Mouse (Mus musculus) heart, embryonic 16.5 days (tissue): ENCODE measurements around the gene Dhrs7b. TPM values are rescaled to one million over a fixed set of nuclear protein-coding genes. Genes with fewer than 3 reads are reported as not detected.

ENCODE experiments used
- ATAC-seq: fragments of 200-750 bp; cut with Nextera tagmentation; replicated peaks from 2 replicates; pipeline ENCODE4 v1.8.0; 2017; ENCODE audit warnings: moderate number of reproducible peaks; ENCODE audit not compliant: insufficient read depth, low FRiP score; ENCODE audit errors: extremely low read depth
- H3K27ac ChIP-seq: fragments of 300-500 bp; sonication (generic); 2 replicates; pipeline ENCODE4 v1.5.1; 2014; ENCODE audit warnings: mild to moderate bottlenecking, low read length, control low read depth, moderate library complexity
- H3K27me3 ChIP-seq: fragments of 300-500 bp; sonication (generic); 2 replicates; pipeline ENCODE4 v1.6.1; 2014; ENCODE audit warnings: low read length, mixed read lengths; ENCODE audit not compliant: control insufficient read depth, insufficient read depth
- H3K36me3 ChIP-seq: fragments of 300-500 bp; sonication (generic); 2 replicates; pipeline ENCODE4 v1.6.1; 2014; ENCODE audit not compliant: control insufficient read depth, insufficient read depth
- H3K4me1 ChIP-seq: fragments of 300-500 bp; sonication (generic); 2 replicates; pipeline ENCODE4 v1.6.1; 2014; ENCODE audit warnings: low read length, mixed read lengths; ENCODE audit not compliant: control insufficient read depth, insufficient read depth
- H3K4me2 ChIP-seq: fragments of 300-500 bp; sonication (generic); 2 replicates; pipeline ENCODE4 v1.6.1; 2014; ENCODE audit warnings: low read depth, mild to moderate bottlenecking, control low read depth, low read length
- H3K4me3 ChIP-seq: fragments of 300-500 bp; sonication (generic); 2 replicates; pipeline ENCODE4 v1.5.1; 2014; ENCODE audit warnings: mild to moderate bottlenecking, control low read depth, low read length
- H3K9ac ChIP-seq: fragments of 300-500 bp; sonication (generic); 2 replicates; pipeline ENCODE4 v1.6.1; 2014; ENCODE audit warnings: low read length, control low read depth
- H3K9me3 ChIP-seq: fragments of 300-500 bp; sonication (generic); replicated peaks from 2 replicates; pipeline ENCODE4 v1.6.1; 2016; ENCODE audit warnings: low read length; ENCODE audit not compliant: control insufficient read depth
- WGBS: fragments of 180-500 bp; shearing (Covaris S2); extraction: QIAGEN DNeasy Blood & Tissue Kit; methylation state at CpG from one replicate; pipeline ENCODE4 v1.1.7; 2014; 5-methylcytosine and 5-hydroxymethylcytosine counted together
- polyA plus RNA-seq: library from polyadenylated mRNA; unstranded; fragments of >200 nt; fragmentation: Nextera tagmentation; extraction: Ambion mirVana; gene quantifications from 2 replicates; pipeline ENCODE4 v1.2.1, GENCODE M21; 2015

Dhrs7b gene
- 29.9 and 33.6 TPM in 2 replicates for polyA plus RNA-seq

GRCm38 (mm10) chr11:60830433-60831052, at the start of gene Dhrs7b:
Dhrs7b (plus strand) TSS chr11:60830631.
- Histone ChIP-seq H3K4me3 (peak within 1 kb of the TSS; percentile 68), H3K27me3 (no peaks in the 10 kb centered on the region), H3K27ac (peak within 1 kb of the TSS; percentile 76), H3K9ac (peak within 1 kb of the TSS; percentile 87), H3K4me1 (peaks cover 5% of the 10 kb centered on the region), H3K36me3 (no peaks in the 10 kb centered on the region), H3K9me3 (no peaks in the 10 kb centered on the region), H3K4me2 (peak within 1 kb of the TSS; percentile 86)
- WGBS: under 1% methylated on average over 34 of the region's 34 CpGs
- peak; percentile 95 for ATAC-seq

DNA sequence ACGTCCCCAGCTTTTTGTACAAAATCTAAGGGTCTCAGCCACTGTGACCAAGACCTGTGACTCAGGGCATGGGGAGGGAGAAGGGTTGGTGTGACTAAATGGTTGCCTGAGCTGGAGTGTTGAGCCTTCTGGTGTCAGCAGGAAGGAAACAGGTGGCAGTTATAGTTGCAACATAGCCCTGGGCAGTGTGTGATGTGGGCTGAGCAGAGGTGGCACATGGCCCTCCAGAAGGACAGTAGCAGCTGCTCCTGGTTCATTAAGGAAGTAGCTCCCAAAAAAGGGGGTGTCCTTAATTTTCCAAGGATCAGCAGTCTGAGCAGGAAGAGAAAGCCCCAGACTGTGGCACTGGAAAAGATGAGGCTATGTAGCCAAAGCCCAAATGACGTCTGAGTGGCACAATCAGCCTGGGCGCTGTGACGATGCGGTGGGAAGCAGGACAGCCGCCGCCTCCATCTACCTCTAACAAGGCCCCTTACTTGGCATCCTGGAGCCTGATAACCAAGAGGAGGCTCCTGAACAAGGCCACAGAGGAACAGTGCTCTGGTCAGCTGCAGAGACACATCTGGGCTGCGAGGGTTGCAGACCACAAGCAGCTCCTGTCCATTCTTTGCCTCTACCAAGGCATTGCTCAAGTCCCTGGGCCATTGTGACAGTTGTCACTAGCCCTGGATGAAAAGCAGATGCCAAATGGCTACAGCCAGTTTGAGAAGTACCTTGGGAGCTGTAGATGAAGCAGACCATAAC, 46.1 kb upstream of the Dhrs7b start:
- Histone ChIP-seq H3K4me3 (no peak overlapping the region), H3K9me3 (no peaks in the 10 kb centered on the region), H3K4me2 (no peak overlapping the region), H3K4me1 (peaks cover 32% of the 10 kb centered on the region), H3K27me3 (no peaks in the 10 kb centered on the region), H3K9ac (no peak overlapping the region), H3K27ac (no peak overlapping the region), H3K36me3 (peaks cover 39% of the 10 kb centered on the region)
- 80% methylated on average over 8 of the region's 8 CpGs for WGBS
- no peak for ATAC-seq

GRCm38 (mm10) chr11:60787595-60787994, 42.8 kb upstream of the Dhrs7b start:
- ATAC-seq: no peak
- 69% methylated on average over 1 of the region's 1 CpGs for WGBS
- peaks cover 53% of the 10 kb centered on the region for H3K36me3 ChIP-seq

DNA sequence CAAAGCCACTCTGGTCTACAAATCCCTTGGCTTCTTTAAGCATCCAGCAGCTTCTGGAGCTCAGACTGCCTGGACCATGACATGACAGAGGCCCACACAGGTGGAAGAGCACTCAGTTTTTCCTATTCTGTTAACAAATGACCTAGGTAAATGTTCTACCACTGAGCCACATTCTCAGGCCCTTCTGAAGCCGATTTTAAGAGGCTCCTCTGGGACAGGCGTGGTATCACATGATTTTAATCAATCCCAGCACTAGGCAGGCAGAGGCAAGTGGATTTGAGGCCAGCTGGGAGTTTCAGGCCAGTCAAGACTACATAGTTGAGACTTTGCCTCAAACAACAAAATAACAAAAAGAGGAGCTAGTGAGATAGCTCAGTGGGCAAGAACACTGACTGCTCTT, 40.0 kb upstream of the Dhrs7b start:
- no peak for ATAC-seq
- no peaks in the 10 kb centered on the region for H3K4me1 ChIP-seq
- no peak overlapping the region for H3K9ac ChIP-seq
- peaks cover 48% of the 10 kb centered on the region for H3K36me3 ChIP-seq
- H3K4me3 ChIP-seq: no peak overlapping the region
- no peaks in the 10 kb centered on the region for H3K27me3 ChIP-seq
- WGBS: 65% methylated on average over 2 of the region's 2 CpGs
- H3K9me3 ChIP-seq: no peaks in the 10 kb centered on the region
- H3K27ac ChIP-seq: no peak overlapping the region
- no peak overlapping the region for H3K4me2 ChIP-seq

More at GRCm38 (mm10) chr11:60787595-60787994, 42.8 kb upstream of the Dhrs7b start:
- no peaks in the 10 kb centered on the region for H3K27me3 ChIP-seq
- no peak overlapping the region for H3K4me3 ChIP-seq
- H3K4me2 ChIP-seq: no peak overlapping the region
- H3K27ac ChIP-seq: no peak overlapping the region
- H3K4me1 ChIP-seq: peaks cover under 1% of the 10 kb centered on the region; the same call in 1 of the 2 replicates
- H3K9ac ChIP-seq: no peak overlapping the region
- H3K9me3 ChIP-seq: no peaks in the 10 kb centered on the region

DNA sequence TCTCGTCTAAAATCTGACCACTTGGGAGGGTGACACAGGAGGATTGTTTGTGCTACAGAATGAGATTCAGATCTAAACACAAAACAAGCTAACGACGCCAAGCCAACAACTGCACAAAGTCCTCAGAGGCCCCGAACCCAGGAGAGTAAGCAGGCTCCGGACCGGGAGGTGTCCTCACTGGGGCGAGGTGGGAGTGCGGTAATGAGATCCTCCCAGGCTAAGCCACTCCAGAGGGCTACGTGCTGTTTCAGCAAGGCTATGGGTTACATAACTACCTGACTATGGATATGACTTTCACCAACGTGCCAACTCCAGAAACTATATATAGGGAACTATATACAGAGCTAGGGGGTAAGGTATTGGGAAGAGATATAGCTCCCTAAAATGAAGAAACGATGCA, 34.1 kb upstream of the Dhrs7b start:
- WGBS: 76% methylated on average over 11 of the region's 11 CpGs
- Histone ChIP-seq H3K27me3 (no peaks in the 10 kb centered on the region), H3K36me3 (peaks cover 38% of the 10 kb centered on the region), H3K4me1 (peaks cover 5% of the 10 kb centered on the region; the same call in 1 of the 2 replicates), H3K4me2 (no peak overlapping the region), H3K9me3 (no peaks in the 10 kb centered on the region), H3K4me3 (no peak overlapping the region), H3K27ac (0 out of 2 replicates have a peak overlapping the region, but pooled peaks have one; percentile 44), H3K9ac (no peak overlapping the region)
- ATAC-seq: no peak

GRCm38 (mm10) chr11:60799977-60800376, 30.5 kb upstream of the Dhrs7b start:
- 89% methylated on average over 4 of the region's 4 CpGs for WGBS
- H3K4me2 ChIP-seq: no peak overlapping the region

DNA sequence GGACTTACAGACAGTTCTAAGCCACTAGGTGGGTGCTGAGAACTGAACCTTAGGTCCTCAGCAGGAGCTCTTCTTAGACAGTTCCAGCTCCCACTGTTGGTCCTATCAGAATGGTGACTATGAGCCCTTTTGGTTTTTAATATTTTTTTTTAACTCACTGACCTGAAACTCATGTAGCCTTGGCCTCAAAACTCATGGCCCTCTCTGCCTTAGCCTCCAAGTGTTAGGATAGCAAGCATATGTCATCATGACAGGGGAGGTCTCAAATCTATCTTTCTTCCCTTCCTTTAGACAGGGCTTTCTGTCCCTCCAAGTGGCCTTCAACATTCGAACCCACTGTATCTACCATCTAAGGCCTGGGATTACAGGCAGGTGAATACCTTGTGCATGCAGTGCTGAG, 29.5 kb upstream of the Dhrs7b start:
- 68% methylated on average over 1 of the region's 1 CpGs for WGBS
- peaks cover 26% of the 10 kb centered on the region for H3K36me3 ChIP-seq
- no peak overlapping the region for H3K27ac ChIP-seq
- no peak overlapping the region for H3K9ac ChIP-seq
- H3K4me1 ChIP-seq: peaks cover 5% of the 10 kb centered on the region; the same call in 1 of the 2 replicates
- no peaks in the 10 kb centered on the region for H3K9me3 ChIP-seq
- H3K4me3 ChIP-seq: no peak overlapping the region
- no peaks in the 10 kb centered on the region for H3K27me3 ChIP-seq
- ATAC-seq: no peak
- H3K4me2 ChIP-seq: no peak overlapping the region

More at GRCm38 (mm10) chr11:60799977-60800376, 30.5 kb upstream of the Dhrs7b start:
- ATAC-seq: no peak
- Histone ChIP-seq H3K27me3 (no peaks in the 10 kb centered on the region), H3K4me1 (peaks cover 5% of the 10 kb centered on the region; the same call in 1 of the 2 replicates), H3K9me3 (no peaks in the 10 kb centered on the region), H3K9ac (no peak overlapping the region), H3K4me3 (no peak overlapping the region), H3K27ac (no peak overlapping the region), H3K36me3 (peaks cover 26% of the 10 kb centered on the region)

- Histone ChIP-seq H3K27ac (peak overlapping the region; percentile 30), H3K4me3 (no peak overlapping the region), H3K4me2 (peak overlapping the region; percentile 13; the same call in 1 of the 2 replicates), H3K9ac (0 out of 2 replicates have a peak overlapping the region, but pooled peaks have one; percentile 7), H3K4me1 (peaks cover 29% of the 10 kb centered on the region), H3K9me3 (no peaks in the 10 kb centered on the region), H3K36me3 (no peaks in the 10 kb centered on the region), H3K27me3 (no peaks in the 10 kb centered on the region)
- no peak for ATAC-seq
- WGBS: 65% methylated on average over 4 of the region's 4 CpGs
Observed at GRCm38 (mm10) chr11:60808286-60809070, 22.0 kb upstream of the Dhrs7b start.
